Mouse (Mus musculus) brain, embryonic 18.5 days (tissue): ENCODE measurements around the gene Lonp2.

ENCODE experiments used
- DNase-seq: peaks from one replicate; pipeline ENCODE4 v3.0.0-alpha.2; 2012; ENCODE audit warnings: low read depth, low spot score

Lonp2 gene

GRCm38 (mm10) chr8:86623911-86624731 lies at the start of gene Lonp2:
Gene Lonp2 (plus strand): TSS chr8:86624043.
- DNase-seq, result peak; percentile 87

- no peak for DNase-seq
These were observed 46.3 kb upstream of the Lonp2 start for GRCm38 (mm10) chr8:86577547-86577946.

- DNase-seq, result peak; percentile 62
These were observed 45.8 kb upstream of the Lonp2 start for GRCm38 (mm10) chr8:86578076-86578475.

- no peak for DNase-seq
These were observed 45.1 kb upstream of the Lonp2 start for GRCm38 (mm10) chr8:86578693-86579092.

GRCm38 (mm10) chr8:86580458-86580857 lies 43.4 kb upstream of the Lonp2 start, which contains the start of gene Abcc12:
Gene Abcc12 (minus strand): TSS chr8:86580686.
- no peak for DNase-seq

GRCm38 (mm10) chr8:86581921-86582331 lies 41.9 kb upstream of the Lonp2 start:
- no peak for DNase-seq

- DNase-seq, result peak; percentile 79
These were observed 38.7 kb upstream of the Lonp2 start for GRCm38 (mm10) chr8:86585118-86585517.

GRCm38 (mm10) chr8:86585532-86585931 lies 38.3 kb upstream of the Lonp2 start:
- peak; percentile 79 for DNase-seq

GRCm38 (mm10) chr8:86586058-86586457 lies 37.8 kb upstream of the Lonp2 start:
- DNase-seq, result no peak

- no peak for DNase-seq
These were observed 37.2 kb upstream of the Lonp2 start for GRCm38 (mm10) chr8:86586642-86587041.

- DNase-seq, result no peak
These were observed 35.5 kb upstream of the Lonp2 start for GRCm38 (mm10) chr8:86588338-86588737.

- DNase-seq, result no peak
These were observed 30.7 kb upstream of the Lonp2 start for GRCm38 (mm10) chr8:86593099-86593498.

GRCm38 (mm10) chr8:86594159-86594796 lies 29.6 kb upstream of the Lonp2 start:
- no peak for DNase-seq

- no peak for DNase-seq
These were observed 28.2 kb upstream of the Lonp2 start for GRCm38 (mm10) chr8:86595671-86596070.

- DNase-seq, result no peak
These were observed 26.2 kb upstream of the Lonp2 start for GRCm38 (mm10) chr8:86597681-86598080.

- no peak for DNase-seq
These were observed 24.5 kb upstream of the Lonp2 start for GRCm38 (mm10) chr8:86599299-86599698.

- no peak for DNase-seq
These were observed 23.5 kb upstream of the Lonp2 start for GRCm38 (mm10) chr8:86600311-86600710.

- DNase-seq, result no peak
These were observed 20.7 kb upstream of the Lonp2 start for GRCm38 (mm10) chr8:86603174-86603573.

- DNase-seq, result no peak
These were observed 19.2 kb upstream of the Lonp2 start for GRCm38 (mm10) chr8:86604676-86605075.

GRCm38 (mm10) chr8:86613798-86614197 lies 10.0 kb upstream of the Lonp2 start:
- DNase-seq, result no peak

GRCm38 (mm10) chr8:86615095-86615769 lies 8.6 kb upstream of the Lonp2 start:
- no peak for DNase-seq

GRCm38 (mm10) chr8:86617759-86618387 lies 6.0 kb upstream of the Lonp2 start:
- no peak for DNase-seq
